Mouse (Mus musculus) C2C12 (cell line): ENCODE data around the gene Samhd1. TPM values are rescaled to one million over a fixed set of nuclear protein-coding genes. Genes with fewer than 3 reads are reported as not detected.

Experiments used
- H3K27me3 ChIP-seq: one replicate; pipeline ENCODE4 v1.6.1; 2011; ENCODE audit not compliant: control insufficient read depth, insufficient read depth, insufficient read length
- H3K36me3 ChIP-seq: one replicate; pipeline ENCODE4 v1.6.1; 2011; ENCODE audit not compliant: control insufficient read depth, insufficient read depth
- H3K4me3 ChIP-seq: one replicate; pipeline ENCODE4 v1.5.1; 2011; ENCODE audit warnings: mild to moderate bottlenecking, control low read depth; ENCODE audit not compliant: poor library complexity, insufficient read depth, severe bottlenecking
- H3K79me2 ChIP-seq: one replicate; pipeline ENCODE4 v1.6.1; 2011; ENCODE audit not compliant: control insufficient read depth, insufficient read depth
- H3K79me3 ChIP-seq: one replicate; pipeline ENCODE4 v1.6.1; 2011; ENCODE audit warnings: low read depth, control low read depth
- H3ac ChIP-seq: one replicate; pipeline ENCODE3; 2011; ENCODE audit warnings: low read depth; ENCODE audit not compliant: control insufficient read depth, insufficient read length
- CEBPB ChIP-seq: IDR thresholded peaks from one replicate; pipeline ENCODE4 v1.6.1; 2011; ENCODE audit warnings: low read depth, mild to moderate bottlenecking, control low read depth, moderate library complexity
- CTCF ChIP-seq: IDR thresholded peaks from one replicate; pipeline ENCODE4 v1.5.1; 2011; ENCODE audit not compliant: control insufficient read depth, insufficient read depth, insufficient read length
- FOSL1 ChIP-seq: IDR thresholded peaks from one replicate; pipeline ENCODE4 v1.8.0; 2011; ENCODE audit warnings: mild to moderate bottlenecking, low read length; ENCODE audit not compliant: poor library complexity, insufficient read depth, severe bottlenecking
- MAX ChIP-seq: IDR thresholded peaks from one replicate; pipeline ENCODE4 v1.6.1; 2011; ENCODE audit warnings: mild to moderate bottlenecking, control low read depth
- MYOD1 ChIP-seq: IDR thresholded peaks from one replicate; pipeline ENCODE4 v1.6.1; 2011; ENCODE audit warnings: low read depth; ENCODE audit not compliant: control insufficient read depth, insufficient read length
- MYOG ChIP-seq: IDR thresholded peaks from one replicate; pipeline ENCODE4 v1.6.1; 2011; ENCODE audit not compliant: control insufficient read depth, insufficient read length; ENCODE audit errors: extremely low read depth
- USF1 ChIP-seq: IDR thresholded peaks from one replicate; pipeline ENCODE4 v1.6.1; 2011; ENCODE audit warnings: low read depth, mild to moderate bottlenecking, control low read depth, moderate library complexity
- polyA plus RNA-seq: library from polyadenylated mRNA; unstranded; fragments of >200 nt; fragmentation: generic; extraction: Trizol; gene quantifications from one replicate; pipeline ENCODE4 v1.2.1, GENCODE M21; 2012; ENCODE audit warnings: missing spikeins

Gene Samhd1
- polyA plus RNA-seq, 1 experiment, result 30.2 TPM

DNA sequence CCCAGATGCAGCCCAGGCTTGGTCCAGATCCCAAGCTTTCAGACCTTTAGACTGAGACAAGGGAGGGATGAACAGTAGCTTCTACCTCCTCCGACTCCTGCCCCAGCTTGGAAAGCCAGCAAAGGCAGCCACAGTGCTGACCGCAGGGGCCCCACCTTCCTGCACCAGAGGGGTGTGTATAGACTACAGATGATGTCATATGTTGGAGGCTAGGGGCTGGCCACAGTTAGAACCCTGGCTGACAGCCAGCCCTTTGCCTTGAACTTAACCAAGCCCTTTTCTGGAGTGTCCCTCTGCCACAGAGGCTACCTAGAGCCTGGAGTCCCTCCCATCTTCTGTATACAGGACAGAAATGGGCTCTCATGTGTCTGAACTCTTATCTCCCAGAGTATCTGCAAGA, 63.5 kb downstream of the Samhd1 start:
- TF ChIP-seq MAX, result no peak
- TF ChIP-seq CEBPB, result no peak
- no peak for TF ChIP-seq MYOG
- TF ChIP-seq FOSL1, result no peak
- TF ChIP-seq CTCF, result no peak
- no peak for TF ChIP-seq MYOD1
- TF ChIP-seq USF1, result no peak
- Histone ChIP-seq H3K36me3 (peaks cover 15% of the 10 kb centered on the region), H3K79me3 (peaks cover 76% of the 10 kb centered on the region), H3K27me3 (no peaks in the 10 kb centered on the region), H3K4me3 (no peak overlapping the region), H3ac (no peak overlapping the region), H3K79me2 (peaks cover 100% of the 10 kb centered on the region)

DNA sequence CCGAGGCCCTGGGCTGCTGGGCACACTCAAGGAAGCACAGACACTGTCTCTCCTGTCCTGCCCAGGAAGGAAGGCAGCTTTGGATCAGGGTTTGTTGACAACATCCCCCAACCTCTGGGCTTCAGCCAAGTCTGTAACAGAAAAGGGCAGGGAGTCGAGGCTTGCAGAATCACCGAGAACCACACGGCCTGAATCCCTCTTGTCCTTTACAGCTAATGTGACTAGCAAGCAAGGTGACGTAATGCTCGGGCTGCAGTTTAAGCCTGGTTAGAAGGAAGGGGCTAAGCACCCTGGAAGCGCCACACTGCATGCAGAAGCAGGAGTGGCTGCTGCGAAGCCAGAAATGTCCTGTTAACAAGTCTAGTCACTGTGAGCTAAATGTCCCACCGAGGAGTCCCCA, 64.7 kb downstream of the Samhd1 start:
- Histone ChIP-seq H3K79me2 (peaks cover 100% of the 10 kb centered on the region), H3K79me3 (peaks cover 71% of the 10 kb centered on the region), H3K4me3 (no peak overlapping the region), H3K27me3 (no peaks in the 10 kb centered on the region), H3ac (peak overlapping the region; percentile 27), H3K36me3 (peaks cover 9% of the 10 kb centered on the region)
- TF ChIP-seq CEBPB (no peak), MYOD1 (no peak), MYOG (no peak), USF1 (no peak), FOSL1 (no peak), MAX (no peak), CTCF (no peak)

- H3K27me3 ChIP-seq, result no peaks in the 10 kb centered on the region
- peaks cover 9% of the 10 kb centered on the region for H3K36me3 ChIP-seq
- no peak overlapping the region for H3K4me3 ChIP-seq
- peaks cover 71% of the 10 kb centered on the region for H3K79me3 ChIP-seq
- TF ChIP-seq MYOG (no peak), CEBPB (no peak), MYOD1 (no peak), FOSL1 (no peak)
- peaks cover 100% of the 10 kb centered on the region for H3K79me2 ChIP-seq
- peak overlapping the region; percentile 38 for H3ac ChIP-seq
Observed at GRCm38 (mm10) chr2:157069755-157070315, 65.2 kb downstream of the Samhd1 start.

DNA sequence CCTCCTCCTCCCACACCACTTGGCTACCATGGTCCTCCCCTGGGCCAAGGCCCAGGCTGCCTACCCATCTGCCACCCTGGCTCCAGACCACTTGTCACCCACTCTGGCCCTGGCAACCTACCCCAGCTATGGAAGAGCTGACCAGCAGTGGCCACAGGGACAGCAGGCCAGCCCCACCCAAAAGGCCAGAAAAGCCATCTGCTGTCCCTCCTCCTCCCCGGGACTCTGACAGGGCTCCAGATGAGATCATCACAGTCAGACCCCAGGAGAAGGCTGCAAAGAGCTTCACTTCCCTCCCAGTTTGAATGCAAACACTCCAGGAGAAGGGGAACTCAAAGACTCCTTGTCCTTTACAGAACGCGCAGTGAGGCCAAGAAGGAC, 65.7 kb downstream of the Samhd1 start:
- Histone ChIP-seq H3K36me3 (peaks cover 9% of the 10 kb centered on the region), H3K4me3 (no peak overlapping the region), H3ac (peak overlapping the region; percentile 38), H3K27me3 (no peaks in the 10 kb centered on the region), H3K79me2 (peaks cover 100% of the 10 kb centered on the region), H3K79me3 (peaks cover 69% of the 10 kb centered on the region)
- TF ChIP-seq MAX (peak; percentile 21), USF1 (no peak)

DNA sequence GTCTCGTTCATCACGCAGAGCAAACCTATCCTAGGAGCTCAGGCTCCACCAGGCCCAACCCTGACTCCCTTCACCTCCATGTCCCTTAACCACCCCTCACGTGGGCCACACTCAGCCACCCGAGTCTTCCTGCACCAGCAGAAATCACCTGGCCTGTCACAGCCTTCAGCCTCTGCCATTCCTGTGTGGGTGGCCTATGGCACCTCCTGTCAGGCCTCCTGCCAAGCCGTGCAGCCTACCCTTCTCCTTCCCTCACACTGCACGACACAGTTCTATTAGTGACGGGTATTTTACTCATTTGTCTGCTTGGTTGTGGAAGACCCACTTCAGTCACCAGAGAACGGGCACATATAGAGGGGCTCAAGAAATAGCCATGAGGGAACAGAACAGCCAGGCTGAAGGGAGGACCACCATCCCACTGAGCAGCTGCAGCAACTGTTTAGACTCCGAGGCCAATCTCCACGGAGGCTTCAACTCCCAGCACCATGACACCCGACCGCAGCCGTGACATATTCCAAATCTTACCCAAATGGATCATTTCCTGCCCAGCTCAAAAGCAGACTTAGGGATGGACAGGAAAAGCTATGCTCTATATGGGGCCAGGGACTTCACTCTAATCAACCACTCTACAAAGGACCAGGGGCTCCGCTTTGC, 66.2 kb downstream of the Samhd1 start:
- H3K79me3 ChIP-seq, result peaks cover 69% of the 10 kb centered on the region
- no peak overlapping the region for H3K4me3 ChIP-seq
- H3K79me2 ChIP-seq, result peaks cover 100% of the 10 kb centered on the region
- H3K27me3 ChIP-seq, result no peaks in the 10 kb centered on the region
- H3K36me3 ChIP-seq, result peaks cover 9% of the 10 kb centered on the region
- no peak for TF ChIP-seq FOSL1
- peak; percentile 9 for TF ChIP-seq MYOD1
- no peak overlapping the region for H3ac ChIP-seq

GRCm38 (mm10) chr2:157066731-157067430, 68.2 kb downstream of the Samhd1 start:
- peaks cover 100% of the 10 kb centered on the region for H3K79me2 ChIP-seq
- H3K36me3 ChIP-seq, result no peaks in the 10 kb centered on the region
- no peaks in the 10 kb centered on the region for H3K27me3 ChIP-seq
- no peak overlapping the region for H3K4me3 ChIP-seq
- peaks cover 63% of the 10 kb centered on the region for H3K79me3 ChIP-seq
- no peak overlapping the region for H3ac ChIP-seq
- TF ChIP-seq CEBPB (no peak), MAX (no peak), CTCF (no peak), FOSL1 (no peak), MYOG (no peak), MYOD1 (no peak), USF1 (no peak)
